12 mouse cellular contexts compared by ENCODE assay signal in genomic region chr2:156814893-156815292, GRCm38 (mm10). TPM values are rescaled to one million over a fixed set of nuclear protein-coding genes. Genes with fewer than 3 reads are reported as not detected.
DNase-seq lines count a peak whose midpoint lies in the region; ATAC-seq and TF ChIP-seq lines count a peak whose summit lies in the region.
"Had no signal": no experiment of that assay in that cellular context is flagged by ENCODE, and none has a peak within 500 bp of the region (broad histone marks: within the 10 kb centered on the region; RNA-seq: fewer than 3 reads in every experiment).

No protein-coding gene starts in this region.

- 0 out of 2 replicates have a peak, but pooled peaks cover 7% of the 10 kb centered on the region for H3K4me1 ChIP-seq in heart, embryonic 11.5 days (ENCODE audit: control insufficient read depth, insufficient read depth, low read length)
- no peaks in the 10 kb centered on the region for H3K4me1 ChIP-seq in heart, adult 2 months (ENCODE audit: control insufficient read depth, insufficient read depth, low read length)
- peaks cover 18% of the 10 kb centered on the region; the same call in 1 of the 2 replicates for H3K4me1 ChIP-seq in kidney, postnatal 0 days (replicated peaks; ENCODE audit: insufficient read depth, low read length)
- no peaks in the 10 kb centered on the region for H3K4me1 ChIP-seq in embryonic facial prominence, embryonic 11.5 days (ENCODE audit: control insufficient read depth, insufficient read depth, low read length)
- peaks cover 29% of the 10 kb centered on the region for H3K4me1 ChIP-seq in limb, embryonic 12.5 days (replicated peaks)
- H3K4me1 ChIP-seq: liver, embryonic 15.5 days had no signal

- peak overlapping the region; percentile 62 for H3K27ac ChIP-seq in heart, embryonic 11.5 days (ENCODE audit: low read depth, low read length)
- H3K27ac ChIP-seq in heart, adult 2 months: no peak overlapping the region
- peak overlapping the region; percentile 83 for H3K27ac ChIP-seq in kidney, postnatal 0 days
- peak overlapping the region; percentile 23; the same call in 1 of the 2 replicates for H3K27ac ChIP-seq in embryonic facial prominence, embryonic 11.5 days (replicated peaks; ENCODE audit: low read depth, low read length)
- H3K27ac ChIP-seq in limb, embryonic 12.5 days: peak overlapping the region; percentile 57
- H3K27ac ChIP-seq: liver, embryonic 15.5 days had no signal

- no peaks in the 10 kb centered on the region for H3K79me2 ChIP-seq in heart, adult 2 months (replicated peaks; ENCODE audit: control insufficient read depth, insufficient read depth, low read length)

- WGBS in heart, embryonic 11.5 days (ENCODE audit: insufficient replicate concordance): 29% methylated on average over 5 of the region's 5 CpGs
- 38% methylated on average over 5 of the region's 5 CpGs for WGBS in heart, adult 2 months
- WGBS in kidney, postnatal 0 days: 5% methylated on average over 5 of the region's 5 CpGs
- 27% methylated on average over 5 of the region's 5 CpGs for WGBS in embryonic facial prominence, embryonic 11.5 days
- 22% methylated on average over 5 of the region's 5 CpGs for WGBS in limb, embryonic 12.5 days

- H3K27me3 ChIP-seq in heart, embryonic 11.5 days (ENCODE audit: control insufficient read depth, insufficient read depth, low read length): no peaks in the 10 kb centered on the region
- no peaks in the 10 kb centered on the region for H3K27me3 ChIP-seq in heart, adult 2 months (ENCODE audit: control insufficient read depth, insufficient read depth, low read length)
- no peaks in the 10 kb centered on the region for H3K27me3 ChIP-seq in kidney, postnatal 0 days (ENCODE audit: insufficient read depth, low read length)
- H3K27me3 ChIP-seq in embryonic facial prominence, embryonic 11.5 days (ENCODE audit: control insufficient read depth, insufficient read depth, low read length): no peaks in the 10 kb centered on the region
- H3K27me3 ChIP-seq in limb, embryonic 12.5 days: no peaks in the 10 kb centered on the region
- H3K27me3 ChIP-seq: Patski had no signal

- no peak for TF ChIP-seq EP300 in heart, adult 2 months (IDR thresholded peaks at IDR 0.05; ENCODE audit: insufficient read depth, low read depth, low read length)

- H3K36me3 ChIP-seq in heart, embryonic 11.5 days (ENCODE audit: control insufficient read depth, insufficient read depth, low read length): no peaks in the 10 kb centered on the region
- no peaks in the 10 kb centered on the region for H3K36me3 ChIP-seq in heart, adult 2 months (ENCODE audit: control insufficient read depth, insufficient read depth, low read length)
- no peaks in the 10 kb centered on the region for H3K36me3 ChIP-seq in kidney, postnatal 0 days (ENCODE audit: insufficient read depth, low read length)
- no peaks in the 10 kb centered on the region for H3K36me3 ChIP-seq in embryonic facial prominence, embryonic 11.5 days (replicated peaks; ENCODE audit: control insufficient read depth, insufficient read depth, low read depth, low read length)
- no peaks in the 10 kb centered on the region for H3K36me3 ChIP-seq in limb, embryonic 12.5 days
- H3K36me3 ChIP-seq: liver, embryonic 15.5 days had no signal

- no peak for TF ChIP-seq CTCF in heart, adult 2 months (IDR thresholded peaks at IDR 0.05)
- no peak for TF ChIP-seq CTCF in kidney, postnatal 0 days (IDR thresholded peaks at IDR 0.05; ENCODE audit: low read depth)

- no peak for ATAC-seq in heart, embryonic 11.5 days (replicated peaks; ENCODE audit: insufficient number of reproducible peaks, low FRiP score, low TSS enrichment)
- peak; percentile 21; the same call in 1 of the 2 replicates for ATAC-seq in kidney, postnatal 0 days (replicated peaks; ENCODE audit: low FRiP score, low read depth)
- no peak for ATAC-seq in embryonic facial prominence, embryonic 11.5 days (replicated peaks; ENCODE audit: insufficient number of reproducible peaks, low FRiP score, low TSS enrichment, low read depth)
- no peak for ATAC-seq in limb, embryonic 12.5 days (ENCODE audit: insufficient number of reproducible peaks, insufficient read depth, low FRiP score, low TSS enrichment, low read depth)
- no peak for ATAC-seq in cerebellum, adult (ENCODE audit: insufficient number of reproducible peaks, low FRiP score, low TSS enrichment)
- ATAC-seq: Patski had no signal

- H3K4me3 ChIP-seq in heart, embryonic 11.5 days (ENCODE audit: low read depth, low read length): no peak overlapping the region
- H3K4me3 ChIP-seq in heart, adult 2 months: no peak overlapping the region
- H3K4me3 ChIP-seq in kidney, postnatal 0 days (replicated peaks; ENCODE audit: low read depth, low read length): no peak overlapping the region
- H3K4me3 ChIP-seq in embryonic facial prominence, embryonic 11.5 days (ENCODE audit: low read depth, low read length): no peak overlapping the region
- H3K4me3 ChIP-seq in limb, embryonic 12.5 days (replicated peaks): no peak overlapping the region
- H3K4me3 ChIP-seq: liver, embryonic 15.5 days had no signal

- H3K9ac ChIP-seq in heart, embryonic 11.5 days (ENCODE audit: low read depth, low read length): peak overlapping the region; percentile 28; the same call in 1 of the 2 replicates
- no peak overlapping the region for H3K9ac ChIP-seq in heart, adult 2 months (ENCODE audit: low read depth, low read length)
- H3K9ac ChIP-seq in kidney, postnatal 0 days (ENCODE audit: low read depth, low read length): no peak overlapping the region
- no peak overlapping the region for H3K9ac ChIP-seq in embryonic facial prominence, embryonic 11.5 days (replicated peaks; ENCODE audit: low read length)
- H3K9ac ChIP-seq in limb, embryonic 12.5 days (replicated peaks): no peak overlapping the region
- H3K9ac ChIP-seq: liver, embryonic 15.5 days had no signal

- H3K9me3 ChIP-seq in heart, embryonic 11.5 days (replicated peaks; ENCODE audit: control insufficient read depth, low read length): no peaks in the 10 kb centered on the region
- no peaks in the 10 kb centered on the region for H3K9me3 ChIP-seq in kidney, postnatal 0 days (replicated peaks; ENCODE audit: low read length)
- H3K9me3 ChIP-seq in embryonic facial prominence, embryonic 11.5 days (replicated peaks; ENCODE audit: control insufficient read depth, low read length): no peaks in the 10 kb centered on the region
- no peaks in the 10 kb centered on the region for H3K9me3 ChIP-seq in limb, embryonic 12.5 days
- H3K9me3 ChIP-seq: liver, embryonic 15.5 days had no signal

- intact Hi-C loops in heart, adult 2 months (cut with DNase I): no loop called here
- intact Hi-C loops in gastrocnemius, postnatal 36 days (cut with DNase I): loop anchor here (5.0 kb wide), 1 partner anchor 277 kb away; no protein-coding TSS in a partner anchor

- DNase-seq in heart, adult 2 months: no peak
- peak; percentile 32 for DNase-seq in kidney, postnatal 0 days (ENCODE audit: low spot score)
- no peak for DNase-seq in kidney, postnatal 36 days
- DNase-seq in embryonic facial prominence, embryonic 11.5 days (ENCODE audit: low spot score): peak; percentile 9
- DNase-seq in gastrocnemius, postnatal 36 days: no peak
- DNase-seq: adrenal gland, adult 8-10 months had no signal

- no peak overlapping the region; the same call in 1 of the 2 replicates for H3K4me2 ChIP-seq in heart, embryonic 11.5 days
- peak overlapping the region; percentile 28 for H3K4me2 ChIP-seq in kidney, postnatal 0 days (ENCODE audit: low read length)
- no peak overlapping the region for H3K4me2 ChIP-seq in embryonic facial prominence, embryonic 11.5 days (ENCODE audit: low read depth, low read length)
- H3K4me2 ChIP-seq in limb, embryonic 12.5 days: 0 out of 2 replicates have a peak overlapping the region, but pooled peaks have one; percentile 13
- H3K4me2 ChIP-seq: liver, embryonic 15.5 days had no signal

- no peak for TF ChIP-seq POLR2A in heart, adult 2 months (IDR thresholded peaks at IDR 0.05; ENCODE audit: insufficient read depth, low read depth, low read length)

RNA-seq across cellular contexts. Expression of gene Tgif2, which starts 24.9 kb away (rescaled TPM):
- 42.7 and 44.1 TPM in 2 replicates for polyA plus RNA-seq in heart, embryonic 11.5 days (2014; fragmentation: Nextera tagmentation; extraction: Ambion mirVana)
- under 1 TPM; 0.63 to 0.66 TPM for total RNA-seq in heart, adult 2 months (2021)
- polyA plus RNA-seq in heart, adult 2 months (2012; rRNA removed): 0.76 and 1.2 TPM in 2 replicates
- 38.2 and 40.6 TPM in 2 replicates for polyA plus RNA-seq in kidney, postnatal 0 days (2015; fragmentation: Nextera tagmentation; extraction: Ambion mirVana)
- polyA plus RNA-seq in embryonic facial prominence, embryonic 11.5 days (2014; fragmentation: Nextera tagmentation; extraction: Ambion mirVana): 91.0 and 97.6 TPM in 2 replicates
- polyA plus RNA-seq in limb, embryonic 12.5 days (2016; fragmentation: Nextera tagmentation; extraction: Ambion mirVana): 83.6 and 89.8 TPM in 2 replicates
- total RNA-seq in gastrocnemius, postnatal 36 days (2021): under 1 TPM; 0.32 to 0.51 TPM

RNA-seq across cellular contexts. Expression of gene Myl9, which starts 39.7 kb away (rescaled TPM):
- 2,229 and 2,268 TPM in 2 replicates for polyA plus RNA-seq in heart, embryonic 11.5 days (2014; fragmentation: Nextera tagmentation; extraction: Ambion mirVana)
- 100 to 1,000 TPM in 1 of 2 experiments, 10 to 100 TPM in 1; 86.6 to 107 TPM for total RNA-seq in heart, adult 2 months (2021)
- polyA plus RNA-seq in heart, adult 2 months (2012; rRNA removed): 176 and 204 TPM in 2 replicates
- polyA plus RNA-seq in kidney, postnatal 0 days (2015; fragmentation: Nextera tagmentation; extraction: Ambion mirVana): 449 and 494 TPM in 2 replicates
- polyA plus RNA-seq in embryonic facial prominence, embryonic 11.5 days (2014; fragmentation: Nextera tagmentation; extraction: Ambion mirVana): 128 and 151 TPM in 2 replicates
- 103 and 121 TPM in 2 replicates for polyA plus RNA-seq in limb, embryonic 12.5 days (2016; fragmentation: Nextera tagmentation; extraction: Ambion mirVana)
- total RNA-seq in gastrocnemius, postnatal 36 days (2021): 10 to 100 TPM; 44.2 to 82.8 TPM
- total RNA-seq: common myeloid progenitor, adult 5-6 weeks had no signal

RNA-seq across cellular contexts. Expression of gene 4930518I15Rik, which starts 42.9 kb away (rescaled TPM):
- 4.1 and 4.6 TPM in 2 replicates for polyA plus RNA-seq in heart, embryonic 11.5 days (2014; fragmentation: Nextera tagmentation; extraction: Ambion mirVana)
- total RNA-seq in heart, adult 2 months (2021): under 1 TPM; 0.55 to 0.84 TPM
- 0.59 and 1.7 TPM in 2 replicates for polyA plus RNA-seq in heart, adult 2 months (2012; rRNA removed)
- 2.6 and 4.6 TPM in 2 replicates for polyA plus RNA-seq in kidney, postnatal 0 days (2015; fragmentation: Nextera tagmentation; extraction: Ambion mirVana)
- polyA plus RNA-seq in embryonic facial prominence, embryonic 11.5 days (2014; fragmentation: Nextera tagmentation; extraction: Ambion mirVana): 4.3 and 5.5 TPM in 2 replicates
- polyA plus RNA-seq in limb, embryonic 12.5 days (2016; fragmentation: Nextera tagmentation; extraction: Ambion mirVana): 11.1 and 12.5 TPM in 2 replicates
- under 1 TPM; 0.25 to 0.64 TPM for total RNA-seq in gastrocnemius, postnatal 36 days (2021)
- total RNA-seq: common myeloid progenitor, adult 5-6 weeks had no signal

RNA-seq across cellular contexts. Expression of gene Rab5if, which starts 48.0 kb away (rescaled TPM):
- 191 TPM in 2 replicates for polyA plus RNA-seq in heart, embryonic 11.5 days (2014; fragmentation: Nextera tagmentation; extraction: Ambion mirVana)
- 100 to 1,000 TPM; 104 to 116 TPM for total RNA-seq in heart, adult 2 months (2021)
- 64.4 and 119 TPM in 2 replicates for polyA plus RNA-seq in heart, adult 2 months (2012; rRNA removed)
- polyA plus RNA-seq in kidney, postnatal 0 days (2015; fragmentation: Nextera tagmentation; extraction: Ambion mirVana): 227 and 252 TPM in 2 replicates
- polyA plus RNA-seq in embryonic facial prominence, embryonic 11.5 days (2014; fragmentation: Nextera tagmentation; extraction: Ambion mirVana): 217 and 219 TPM in 2 replicates
- polyA plus RNA-seq in limb, embryonic 12.5 days (2016; fragmentation: Nextera tagmentation; extraction: Ambion mirVana): 177 and 190 TPM in 2 replicates
- total RNA-seq in gastrocnemius, postnatal 36 days (2021): 10 to 100 TPM; 79.3 to 85.6 TPM

Comparison
In these comparisons a context has a peak if more than half of its experiments do, and no peak if none do; other contexts are left out.
1. DNase-seq: peak in kidney, postnatal 0 days (single experiment) and embryonic facial prominence, embryonic 11.5 days (single experiment); none in heart, adult 2 months (0 of 2), kidney, postnatal 36 days (0 of 2) and gastrocnemius, postnatal 36 days (0 of 2).
2. RNA of gene Tgif2, which starts 24.9 kb away (polyA plus RNA-seq): 91.0 to 97.6 TPM in embryonic facial prominence, embryonic 11.5 days, 83.6 to 89.8 TPM in limb, embryonic 12.5 days, 42.7 to 44.1 TPM in heart, embryonic 11.5 days and 38.2 to 40.6 TPM in kidney, postnatal 0 days; 0.76 to 1.2 TPM in heart, adult 2 months; every median in the first group is over 10 times any median in the second.
3. H3K4me2 ChIP-seq: peak in kidney, postnatal 0 days (single experiment) and limb, embryonic 12.5 days (single experiment); none in heart, embryonic 11.5 days (single experiment) and embryonic facial prominence, embryonic 11.5 days (single experiment).